Mouse (Mus musculus) ZHBTc4 (cell line): ENCODE measurements at regions not wholly inside any gene's neighbourhood (a gene's known extent, or its start where the extent isn't known, plus 50 kb on each side); places are given as distances from the start of the nearest gene placed in this dataset.

ENCODE experiments used
- DNase-seq: peaks from one replicate; pipeline ENCODE4 v3.0.0-alpha.2; 2011; ENCODE audit warnings: low read depth, low spot score

GRCm38 (mm10) chr8:103948474-103948873 is 153.0 kb upstream of the Cdh5 start:
- DNase-seq, result peak; percentile 57

GRCm38 (mm10) chr8:103950460-103950859 is 151.0 kb upstream of the Cdh5 start:
- DNase-seq, result no peak

- no peak for DNase-seq
These were observed 147.8 kb upstream of the Cdh5 start for GRCm38 (mm10) chr8:103953586-103953985.

- no peak for DNase-seq
These were observed 145.7 kb upstream of the Cdh5 start for GRCm38 (mm10) chr8:103955568-103956260.

- DNase-seq, result no peak
These were observed 137.0 kb upstream of the Cdh5 start for GRCm38 (mm10) chr8:103964293-103964918.

GRCm38 (mm10) chr8:103969929-103970328 is 131.5 kb upstream of the Cdh5 start:
- DNase-seq, result no peak

DNA sequence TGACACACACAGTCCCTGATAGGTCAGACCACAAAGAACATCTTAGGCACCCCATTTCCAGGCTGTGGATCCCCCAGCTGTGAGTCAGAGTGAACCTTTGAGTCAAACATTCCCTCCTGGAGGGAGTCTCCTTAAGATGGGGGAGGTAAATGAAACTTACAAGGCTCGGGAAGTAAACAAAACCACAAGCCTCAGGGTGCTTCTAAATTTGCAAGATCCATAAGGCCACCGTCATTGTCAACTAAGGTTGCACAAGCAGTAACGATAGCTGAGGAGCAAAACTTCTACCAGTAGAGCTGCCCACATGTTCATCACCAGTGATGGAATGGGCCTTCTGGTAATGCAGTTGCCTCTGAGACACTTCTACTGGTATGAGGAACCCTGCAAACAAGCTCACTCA is 130.9 kb upstream of the Cdh5 start:
- DNase-seq, result no peak

GRCm38 (mm10) chr8:103970966-103971365 is 130.5 kb upstream of the Cdh5 start:
- no peak for DNase-seq

DNA sequence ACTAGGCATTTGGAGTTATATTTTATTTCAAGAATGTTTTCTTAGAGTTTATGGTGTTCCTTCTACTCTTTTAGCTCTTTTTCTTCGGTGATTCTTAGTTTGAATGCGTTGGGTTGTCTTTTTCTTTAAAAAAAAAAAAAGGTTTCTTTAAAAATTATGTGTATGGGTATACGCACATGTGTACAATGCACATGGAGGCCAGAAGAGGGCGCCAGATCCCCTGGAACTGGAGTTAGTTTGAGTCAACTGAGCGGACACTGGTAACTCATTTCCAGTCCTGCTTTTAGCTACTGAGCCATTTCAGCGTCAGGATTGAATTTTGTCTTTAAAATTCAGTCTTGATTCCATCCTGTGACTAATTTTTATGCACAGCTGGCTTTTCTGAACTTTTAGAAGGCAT is 124.9 kb upstream of the Cdh5 start:
- DNase-seq, result peak; percentile 55

GRCm38 (mm10) chr8:103978948-103979347 is 122.5 kb upstream of the Cdh5 start:
- DNase-seq, result no peak

GRCm38 (mm10) chr8:103983860-103984594 is 117.4 kb upstream of the Cdh5 start:
- DNase-seq, result no peak

DNA sequence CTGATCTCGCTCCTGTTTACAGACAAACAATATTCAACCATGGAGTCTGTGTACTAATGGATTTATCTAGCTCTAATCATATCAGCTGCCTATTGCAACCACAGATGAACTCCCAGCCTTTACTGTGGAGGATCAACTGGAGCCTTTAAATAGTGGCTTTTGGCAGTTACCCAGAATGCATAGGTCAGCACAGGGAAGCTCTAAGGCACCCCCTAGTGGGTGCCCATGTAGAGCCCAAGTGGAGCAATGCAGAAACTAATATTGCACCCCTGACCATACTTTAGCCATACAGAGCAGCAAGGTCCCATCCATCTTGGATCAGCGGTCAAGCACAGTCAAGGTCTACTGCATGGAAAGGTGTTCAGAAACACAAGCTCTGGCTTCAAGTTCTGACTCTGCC is 115.8 kb upstream of the Cdh5 start:
- DNase-seq, result no peak

DNA sequence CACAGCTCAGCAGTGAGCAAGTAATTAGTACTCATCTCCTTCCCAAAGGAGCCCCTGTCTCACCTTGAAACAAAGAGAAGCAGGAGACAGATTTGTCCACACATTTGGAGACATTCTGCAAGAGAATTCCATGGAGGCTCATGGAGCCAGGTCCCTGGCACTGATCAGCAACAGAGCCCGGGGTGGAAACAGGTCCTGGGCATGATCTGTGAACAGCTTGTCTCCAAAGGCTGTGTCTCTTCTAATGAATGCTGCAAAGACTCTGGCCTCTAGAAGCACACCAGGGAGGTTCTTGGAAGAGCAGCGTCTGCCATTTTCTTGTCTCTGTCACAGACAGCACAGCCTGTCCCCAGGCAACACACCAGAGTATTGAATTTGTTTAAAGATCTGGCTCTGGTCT is 107.5 kb upstream of the Cdh5 start:
- no peak for DNase-seq

- no peak for DNase-seq
These were observed 103.3 kb upstream of the Cdh5 start for GRCm38 (mm10) chr8:103998143-103998542.

DNA sequence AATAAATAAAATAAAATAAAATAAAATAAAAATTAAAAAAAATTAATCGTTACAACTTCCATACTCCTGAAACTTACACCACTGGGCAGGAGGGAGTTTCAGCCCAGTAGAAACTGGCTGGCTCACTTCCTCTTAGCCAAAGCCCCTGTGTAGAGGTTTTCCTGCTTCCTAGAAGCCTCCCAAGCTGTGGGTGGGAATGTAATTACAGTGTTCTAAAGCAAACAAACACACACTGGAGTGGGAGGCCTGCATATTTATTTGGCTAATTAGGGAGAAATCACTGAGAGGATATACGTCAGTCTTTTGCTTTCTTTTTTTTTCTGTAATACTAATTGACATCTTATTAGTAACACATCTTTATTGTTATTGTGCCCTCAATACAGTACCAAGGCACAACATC is 94.2 kb upstream of the Cdh5 start:
- DNase-seq, result no peak

DNA sequence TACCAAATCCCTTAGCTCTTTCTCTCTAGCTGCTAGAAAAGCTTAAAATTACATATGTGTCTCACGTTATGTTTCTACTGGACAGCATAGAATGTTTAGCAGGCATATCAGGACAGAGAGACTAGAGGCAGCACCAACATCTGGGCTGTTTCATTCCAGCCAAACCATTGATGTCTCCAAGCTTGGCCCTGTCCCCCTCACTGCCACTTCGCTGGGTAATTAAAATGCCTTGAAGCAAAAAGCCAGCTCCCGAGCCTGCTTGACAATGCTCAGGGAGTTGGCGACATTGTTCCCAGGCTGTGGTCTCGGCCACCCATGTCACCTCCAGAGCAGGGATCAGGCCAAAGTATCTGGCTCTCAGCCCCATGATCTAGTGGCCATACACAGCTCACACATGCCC is 92.7 kb upstream of the Cdh5 start:
- no peak for DNase-seq

- no peak for DNase-seq
These were observed 92.1 kb upstream of the Cdh5 start for GRCm38 (mm10) chr8:104009306-104009705.

DNA sequence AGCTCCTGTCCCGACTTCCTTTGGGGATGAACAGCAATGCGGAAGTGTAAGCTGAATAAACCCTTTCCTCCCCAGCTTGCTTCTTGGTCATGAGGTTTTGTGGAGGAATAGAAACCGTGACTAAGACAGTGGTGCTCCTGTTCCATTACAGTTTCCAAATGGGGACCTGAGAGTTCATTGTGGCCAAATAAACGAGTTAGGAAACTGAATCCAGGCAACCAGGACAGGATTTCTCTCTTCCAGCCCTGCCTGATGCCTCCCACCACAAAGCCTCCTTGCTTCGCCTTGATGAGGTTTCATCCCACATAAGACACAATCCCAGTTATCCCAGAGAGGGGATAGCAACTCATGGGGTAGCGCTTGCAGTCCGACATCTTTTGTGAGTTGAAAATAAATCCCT is 79.2 kb upstream of the Cdh5 start:
- DNase-seq, result no peak

GRCm38 (mm10) chr8:104022691-104023509 is 78.5 kb upstream of the Cdh5 start:
- DNase-seq, result no peak

DNA sequence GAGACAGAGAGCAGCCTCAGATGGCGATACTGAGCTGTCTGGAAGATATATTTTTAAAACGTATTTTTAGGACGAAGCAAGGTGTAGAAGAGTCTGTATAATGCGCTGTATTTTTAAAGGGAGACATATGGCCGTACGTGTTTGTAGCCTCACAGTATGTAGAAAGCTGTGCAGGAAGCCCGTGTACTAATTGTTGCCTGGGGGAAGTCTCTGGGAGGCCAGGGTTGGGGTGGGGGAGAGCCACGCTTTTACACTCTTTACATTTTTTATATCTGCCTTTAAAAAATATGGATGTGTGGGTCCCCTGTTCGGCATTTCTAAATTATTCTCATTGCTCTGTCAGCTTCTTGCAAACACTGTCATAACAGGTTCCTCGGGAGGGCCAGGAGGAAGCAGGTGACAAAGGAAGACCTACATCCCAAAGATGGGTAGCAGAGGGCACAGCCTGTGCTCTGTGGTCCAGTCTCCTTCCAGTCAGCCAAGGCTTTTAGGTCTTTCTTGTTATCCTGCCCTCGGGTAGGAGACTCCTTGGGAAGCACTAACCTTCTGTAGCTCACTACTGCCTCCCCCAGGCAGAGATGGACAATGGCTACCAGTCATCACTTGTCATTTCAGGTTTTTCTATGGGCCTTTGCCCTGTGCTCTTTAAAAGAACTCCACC is 74.1 kb upstream of the Cdh5 start:
- peak; percentile 66 for DNase-seq

DNA sequence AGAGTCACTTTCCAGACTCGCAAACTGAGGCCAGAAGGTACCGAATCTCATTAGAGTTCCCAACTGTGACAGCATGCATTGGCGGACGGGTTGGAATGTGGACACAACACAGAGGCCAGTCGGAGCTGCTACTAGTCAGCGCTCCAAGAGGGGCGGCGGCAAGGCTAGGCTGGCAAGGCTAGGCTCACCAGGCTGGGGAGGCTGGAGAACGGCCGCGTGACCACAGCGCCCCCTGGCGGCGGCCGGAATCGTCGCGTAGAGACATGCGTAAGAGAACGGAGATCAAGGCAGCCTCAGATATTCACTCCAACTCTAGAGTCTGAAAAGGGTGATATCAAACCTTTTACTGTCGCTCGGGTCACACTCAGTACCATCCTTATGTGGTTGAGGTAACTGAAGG is 72.8 kb upstream of the Cdh5 start:
- DNase-seq, result peak; percentile 77
